Mouse (Mus musculus) frontal cortex, adult 2 months (tissue): ENCODE results near the gene Mknk2. TPM values are rescaled to one million over a fixed set of nuclear protein-coding genes. Genes with fewer than 3 reads are reported as not detected.
"Not testable (repeated sequence)": the region's sequence is repeated elsewhere in the genome, so short reads cannot be mapped to it uniquely, and the experiment has no call there.

ENCODE experiments used
- DNase-seq, 2 experiments: peaks; one replicate each; pipeline ENCODE4 v3.0.0; 2022; ENCODE audit warnings: low spot score in 1 of 2; ENCODE audit errors: extremely low spot score in 1 of 2
- polyA plus RNA-seq: library from polyadenylated mRNA; depleted of rRNA; stranded (reverse); fragments of >200 nt; gene quantifications from 2 replicates; pipeline ENCODE4 v1.2.3, GENCODE M21; 2012

Mknk2 gene
- polyA plus RNA-seq, 1 experiment: 43.8 TPM

GRCm38 (mm10) chr10:80655406-80656129, 22.3 kb downstream of the Mknk2 start:
- DNase-seq: no peak

- no peak for DNase-seq
Measured at GRCm38 (mm10) chr10:80654866-80655265, 23.0 kb downstream of the Mknk2 start.

GRCm38 (mm10) chr10:80653156-80653720, 24.7 kb downstream of the Mknk2 start:
- no peak for DNase-seq

- peak in 1 of 2 experiments; percentile 42 for DNase-seq
Measured at GRCm38 (mm10) chr10:80650392-80650791, 27.5 kb downstream of the Mknk2 start.

GRCm38 (mm10) chr10:80649910-80650309, 28.0 kb downstream of the Mknk2 start:
- not testable (repeated sequence) for DNase-seq

GRCm38 (mm10) chr10:80646936-80647335, 31.0 kb downstream of the Mknk2 start:
- DNase-seq: no peak

DNA sequence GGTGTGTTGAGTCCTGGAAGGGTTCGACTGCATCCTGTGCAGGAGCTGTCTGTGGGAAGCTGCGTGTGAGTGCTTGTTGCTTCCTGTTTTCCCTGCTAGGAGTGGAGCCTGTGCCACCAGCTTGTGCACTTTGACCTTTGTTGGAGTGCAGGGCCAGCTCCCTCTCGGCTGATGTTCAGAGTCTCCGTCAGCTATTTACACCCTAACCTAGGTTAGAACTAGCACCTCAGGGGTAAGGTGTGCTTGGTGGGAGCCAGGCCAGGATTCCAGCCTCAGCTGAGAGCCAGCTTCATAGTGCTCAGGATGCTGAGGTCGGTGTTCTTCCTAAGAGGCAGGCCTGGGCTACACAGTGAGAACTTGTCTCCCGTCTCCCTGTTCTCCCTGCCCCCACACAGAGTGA, 42.6 kb downstream of the Mknk2 start:
- no peak for DNase-seq

- DNase-seq: no peak
Measured at GRCm38 (mm10) chr10:80628925-80629324, 49.0 kb downstream of the Mknk2 start.

- no peak for DNase-seq
Measured at GRCm38 (mm10) chr10:80627685-80628084, 50.2 kb downstream of the Mknk2 start.

- DNase-seq: no peak
Measured at GRCm38 (mm10) chr10:80625764-80626163, 52.1 kb downstream of the Mknk2 start.

- peak in 1 of 2 experiments; percentile 53 for DNase-seq
Measured at GRCm38 (mm10) chr10:80623457-80624191, 54.3 kb downstream of the Mknk2 start.

DNA sequence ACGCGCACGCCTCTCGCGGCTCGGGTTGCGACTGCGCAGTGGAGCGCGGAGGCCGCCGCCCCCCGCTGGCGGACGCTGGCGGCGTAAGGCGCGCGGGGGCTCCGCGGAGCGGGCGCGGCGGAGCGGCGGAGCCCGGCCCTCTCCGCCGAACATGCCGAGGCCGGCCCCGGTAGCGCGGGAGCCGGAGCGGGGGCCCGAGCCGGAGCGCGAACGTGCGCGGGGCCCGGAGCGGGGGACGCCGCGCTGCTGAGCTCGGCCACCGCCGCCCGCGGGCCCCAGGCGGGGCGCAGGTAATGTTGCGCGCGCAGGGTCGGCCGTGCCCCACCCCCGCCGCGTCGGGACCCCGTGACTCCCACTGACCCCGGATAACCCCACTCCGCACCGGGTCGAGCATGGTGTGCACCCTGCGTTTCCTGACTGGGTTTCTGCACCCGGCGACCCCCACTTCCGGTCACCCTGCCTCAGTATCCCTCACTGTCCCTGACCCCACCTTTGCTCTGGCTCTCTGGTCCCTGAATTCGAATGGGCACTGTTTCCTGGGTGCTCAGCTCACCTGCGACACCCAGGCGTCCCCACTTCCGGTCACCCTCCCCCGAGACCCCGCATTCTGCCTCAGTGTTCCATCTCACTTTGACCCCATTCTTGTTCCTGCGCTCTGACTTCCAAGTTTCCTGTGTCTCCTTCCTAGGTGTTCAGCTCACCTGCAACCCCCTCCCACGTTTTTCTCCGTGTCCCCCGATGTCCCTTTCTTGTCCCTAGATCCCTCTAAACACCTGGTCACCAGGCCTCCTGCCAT, 55.1 kb downstream of the Mknk2 start, which contains the start of gene Csnk1g2:
Gene Csnk1g2 (plus strand): TSS at position 178 of the 796 bp plus-strand sequence.
- peak; percentile 44 to 45 for DNase-seq

DNA sequence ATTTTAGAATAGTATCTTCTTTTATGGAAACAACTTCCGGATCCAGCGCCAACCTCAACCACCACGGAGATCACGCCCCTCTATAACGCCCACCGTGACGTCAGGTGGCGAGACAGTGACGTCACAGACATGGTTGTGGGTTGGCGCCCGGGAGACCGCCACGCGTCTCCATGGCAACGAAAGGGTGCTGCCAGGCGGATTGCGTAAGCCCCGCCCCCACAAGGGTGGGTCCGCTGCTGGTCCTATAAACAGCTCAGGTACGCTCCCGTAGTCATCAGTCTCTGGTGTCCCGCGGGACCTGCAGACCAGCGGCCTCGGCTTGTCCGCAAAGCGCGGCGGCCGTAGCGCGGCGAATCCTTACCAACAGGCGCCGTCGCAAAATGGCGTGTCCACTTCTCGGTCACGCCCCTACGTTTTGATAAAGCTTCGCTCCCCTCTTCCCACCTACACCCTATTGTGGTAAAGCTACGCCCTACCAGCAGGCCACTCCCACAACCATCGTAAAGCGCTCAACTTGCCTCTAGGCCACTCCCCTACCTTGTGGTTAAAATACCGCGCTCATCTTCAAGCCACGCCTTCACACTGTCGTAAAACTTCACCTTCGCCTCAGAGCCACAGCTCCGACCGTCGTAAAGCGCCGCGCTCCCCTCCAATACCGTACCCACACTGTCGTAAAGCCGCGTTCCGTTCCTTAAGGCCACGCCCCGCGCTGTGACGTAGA, 55.8 kb downstream of the Mknk2 start:
- peak; percentile 99 to 100 for DNase-seq

- DNase-seq: peak in 1 of 2 experiments; percentile 30
Measured at GRCm38 (mm10) chr10:80621690-80621939, 56.3 kb downstream of the Mknk2 start.

DNA sequence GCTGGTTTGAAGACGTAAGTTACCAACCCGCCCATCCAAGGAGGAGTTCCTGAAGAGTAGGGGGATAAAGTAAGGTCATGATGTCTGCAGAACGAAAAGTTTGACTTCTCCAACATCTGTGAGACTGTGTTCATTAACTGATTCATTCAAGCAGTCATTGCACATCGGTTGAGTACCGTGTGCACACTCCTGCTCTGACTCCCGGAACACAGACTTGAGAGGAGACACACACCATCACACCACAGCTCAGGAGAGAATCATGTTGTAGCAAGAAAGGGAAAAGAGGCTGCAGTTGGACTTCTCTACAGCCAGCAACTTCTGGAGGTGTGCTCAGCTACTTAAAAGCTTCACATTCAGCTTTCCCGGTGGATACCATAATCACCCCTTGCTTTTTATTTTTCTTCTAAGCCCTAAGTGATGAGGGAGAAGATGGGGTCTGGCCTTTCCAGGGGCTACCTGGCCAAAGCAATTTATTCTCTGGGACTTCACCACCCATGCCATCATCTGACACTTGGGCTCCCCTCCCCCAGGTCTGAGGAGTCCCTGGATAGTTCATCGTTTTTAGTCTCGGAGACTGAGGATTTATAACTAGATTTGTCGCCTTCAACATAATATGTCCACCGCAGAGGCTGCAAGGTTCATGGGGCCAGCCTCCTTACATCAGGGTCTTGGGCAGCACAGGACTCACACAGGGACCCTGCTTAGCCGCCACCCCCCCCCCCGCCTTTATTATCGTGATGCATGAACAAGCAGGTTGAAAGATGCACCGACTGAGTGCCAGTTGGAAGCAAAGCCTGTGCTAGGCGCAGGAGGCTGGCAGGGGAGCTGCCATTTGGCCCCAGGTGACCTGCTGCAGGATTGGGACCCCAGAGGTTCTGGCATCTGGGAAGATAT, 56.9 kb downstream of the Mknk2 start:
- no peak for DNase-seq

GRCm38 (mm10) chr10:80620365-80620764, 57.5 kb downstream of the Mknk2 start:
- DNase-seq: no peak

- DNase-seq: no peak
Measured at GRCm38 (mm10) chr10:80619465-80620244, 58.3 kb downstream of the Mknk2 start.

GRCm38 (mm10) chr10:80618181-80618580, 59.7 kb downstream of the Mknk2 start:
- DNase-seq: no peak
